Mouse (Mus musculus): ENCODE data around the gene Plac9a. TPM values are rescaled to one million over a fixed set of nuclear protein-coding genes. Genes with fewer than 3 reads are reported as not detected.
"Not testable (repeated sequence)": the region's sequence is repeated elsewhere in the genome, so short reads cannot be mapped to it uniquely, and the experiment has no call there.

Gene Plac9a
- polyA plus RNA-seq, 1 experiment, result 1.6 TPM

- 97% methylated on average over 2 of the region's 2 CpGs for WGBS
- no peak for DNase-seq (ENCODE audit: low read depth in 1 of 2, low spot score in 2 of 2)
- Histone ChIP-seq H3K4me1 (ENCODE audit: control insufficient read depth, insufficient read depth, insufficient read length) (peaks cover 13% of the 10 kb centered on the region; the same call in 1 of the 2 replicates), H3K4me3 (ENCODE audit: extremely low read depth, insufficient read depth, insufficient read length) (no peak overlapping the region), H3K27ac (ENCODE audit: insufficient read depth, low read length) (no peak overlapping the region), H3K36me3 (ENCODE audit: control insufficient read depth, insufficient read depth, low read length) (peaks cover 2% of the 10 kb centered on the region; the same call in 1 of the 2 replicates), H3K27me3 (ENCODE audit: control insufficient read depth, insufficient read depth, low read length) (no peaks in the 10 kb centered on the region)
- no peak for TF ChIP-seq POLR2A (IDR thresholded peaks at IDR 0.05; ENCODE audit: low read depth, low read length)
- TF ChIP-seq CTCF (IDR thresholded peaks at IDR 0.05; ENCODE audit: extremely low read depth, insufficient read depth, insufficient read length, insufficient replicate concordance), result no peak
Observed at GRCm38 (mm10) chr14:25850433-25850832, 52.5 kb downstream of the Plac9a start.

- H3K36me3 ChIP-seq (ENCODE audit: control insufficient read depth, insufficient read depth, low read length); H3K27ac ChIP-seq (ENCODE audit: insufficient read depth, low read length); H3K4me1 ChIP-seq (ENCODE audit: control insufficient read depth, insufficient read depth, insufficient read length); H3K4me3 ChIP-seq (ENCODE audit: extremely low read depth, insufficient read depth, insufficient read length); H3K27me3 ChIP-seq (ENCODE audit: control insufficient read depth, insufficient read depth, low read length); DNase-seq (ENCODE audit: low read depth in 1 of 2, low spot score in 2 of 2): not testable (repeated sequence)
- 92% methylated on average over 3 of the region's 4 CpGs for WGBS
Observed at GRCm38 (mm10) chr14:25848708-25849107, 54.2 kb downstream of the Plac9a start.

GRCm38 (mm10) chr14:25848237-25848636 is 54.7 kb downstream of the Plac9a start:
- peaks cover 2% of the 10 kb centered on the region; the same call in 1 of the 2 replicates for H3K36me3 ChIP-seq (ENCODE audit: control insufficient read depth, insufficient read depth, low read length)
- H3K27ac ChIP-seq (ENCODE audit: insufficient read depth, low read length), result no peak overlapping the region
- no peak overlapping the region for H3K4me3 ChIP-seq (ENCODE audit: extremely low read depth, insufficient read depth, insufficient read length)
- WGBS, result 88% methylated on average over 6 of the region's 6 CpGs
- H3K4me1 ChIP-seq (ENCODE audit: control insufficient read depth, insufficient read depth, insufficient read length), result 0 out of 2 replicates have a peak, but pooled peaks cover under 1% of the 10 kb centered on the region
- no peak for DNase-seq (ENCODE audit: low read depth in 1 of 2, low spot score in 2 of 2)
- TF ChIP-seq CTCF (IDR thresholded peaks at IDR 0.05; ENCODE audit: extremely low read depth, insufficient read depth, insufficient read length, insufficient replicate concordance) (no peak), POLR2A (IDR thresholded peaks at IDR 0.05; ENCODE audit: low read depth, low read length) (no peak)
- no peaks in the 10 kb centered on the region for H3K27me3 ChIP-seq (ENCODE audit: control insufficient read depth, insufficient read depth, low read length)

- TF ChIP-seq CTCF (IDR thresholded peaks at IDR 0.05; ENCODE audit: extremely low read depth, insufficient read depth, insufficient read length, insufficient replicate concordance) (no peak), POLR2A (IDR thresholded peaks at IDR 0.05; ENCODE audit: low read depth, low read length) (no peak)
- no peak overlapping the region for H3K27ac ChIP-seq (ENCODE audit: insufficient read depth, low read length)
- no peaks in the 10 kb centered on the region for H3K27me3 ChIP-seq (ENCODE audit: control insufficient read depth, insufficient read depth, low read length)
- peaks cover 5% of the 10 kb centered on the region; the same call in 1 of the 2 replicates for H3K4me1 ChIP-seq (ENCODE audit: control insufficient read depth, insufficient read depth, insufficient read length)
- no peak overlapping the region for H3K4me3 ChIP-seq (ENCODE audit: extremely low read depth, insufficient read depth, insufficient read length)
- no peak for DNase-seq (ENCODE audit: low read depth in 1 of 2, low spot score in 2 of 2)
- WGBS, result 87% methylated on average over 9 of the region's 9 CpGs
- peaks cover 2% of the 10 kb centered on the region; the same call in 1 of the 2 replicates for H3K36me3 ChIP-seq (ENCODE audit: control insufficient read depth, insufficient read depth, low read length)
Observed at GRCm38 (mm10) chr14:25847660-25848059, 55.2 kb downstream of the Plac9a start.

GRCm38 (mm10) chr14:25846516-25846915 is 56.4 kb downstream of the Plac9a start:
- H3K27ac ChIP-seq (ENCODE audit: insufficient read depth, low read length), result no peak overlapping the region
- whole genome bisulfite sequencing, result 92% methylated on average over 8 of the region's 8 CpGs
- no peak for DNase-seq (ENCODE audit: low read depth in 1 of 2, low spot score in 2 of 2)
- H3K36me3 ChIP-seq (ENCODE audit: control insufficient read depth, insufficient read depth, low read length), result peaks cover 2% of the 10 kb centered on the region; the same call in 1 of the 2 replicates
- TF ChIP-seq CTCF (IDR thresholded peaks at IDR 0.05; ENCODE audit: extremely low read depth, insufficient read depth, insufficient read length, insufficient replicate concordance), result no peak
- no peak for TF ChIP-seq POLR2A (IDR thresholded peaks at IDR 0.05; ENCODE audit: low read depth, low read length)
- H3K4me3 ChIP-seq (ENCODE audit: extremely low read depth, insufficient read depth, insufficient read length), result no peak overlapping the region
- peaks cover 5% of the 10 kb centered on the region; the same call in 1 of the 2 replicates for H3K4me1 ChIP-seq (ENCODE audit: control insufficient read depth, insufficient read depth, insufficient read length)
- H3K27me3 ChIP-seq (ENCODE audit: control insufficient read depth, insufficient read depth, low read length), result no peaks in the 10 kb centered on the region

- Histone ChIP-seq H3K4me3 (ENCODE audit: extremely low read depth, insufficient read depth, insufficient read length) (no peak overlapping the region), H3K36me3 (ENCODE audit: control insufficient read depth, insufficient read depth, low read length) (peaks cover 2% of the 10 kb centered on the region; the same call in 1 of the 2 replicates), H3K27me3 (ENCODE audit: control insufficient read depth, insufficient read depth, low read length) (no peaks in the 10 kb centered on the region), H3K4me1 (ENCODE audit: control insufficient read depth, insufficient read depth, insufficient read length) (peaks cover 5% of the 10 kb centered on the region; the same call in 1 of the 2 replicates), H3K27ac (ENCODE audit: insufficient read depth, low read length) (no peak overlapping the region)
- 92% methylated on average over 6 of the region's 6 CpGs for WGBS
- TF ChIP-seq POLR2A (IDR thresholded peaks at IDR 0.05; ENCODE audit: low read depth, low read length) (no peak), CTCF (IDR thresholded peaks at IDR 0.05; ENCODE audit: extremely low read depth, insufficient read depth, insufficient read length, insufficient replicate concordance) (no peak)
- DNase-seq (ENCODE audit: low read depth in 1 of 2, low spot score in 2 of 2), result no peak
Observed at GRCm38 (mm10) chr14:25845832-25846383, 57.0 kb downstream of the Plac9a start.

GRCm38 (mm10) chr14:25844372-25844771 is 58.5 kb downstream of the Plac9a start:
- DNase-seq (ENCODE audit: low read depth in 1 of 2, low spot score in 2 of 2), result no peak
- WGBS, result 94% methylated on average over 4 of the region's 4 CpGs
- no peak overlapping the region for H3K27ac ChIP-seq (ENCODE audit: insufficient read depth, low read length)

More at GRCm38 (mm10) chr14:25844372-25844771, 58.5 kb downstream of the Plac9a start:
- Histone ChIP-seq H3K4me1 (ENCODE audit: control insufficient read depth, insufficient read depth, insufficient read length) (peaks cover 5% of the 10 kb centered on the region; the same call in 1 of the 2 replicates), H3K36me3 (ENCODE audit: control insufficient read depth, insufficient read depth, low read length) (peaks cover 2% of the 10 kb centered on the region; the same call in 1 of the 2 replicates), H3K27me3 (ENCODE audit: control insufficient read depth, insufficient read depth, low read length) (no peaks in the 10 kb centered on the region), H3K4me3 (ENCODE audit: extremely low read depth, insufficient read depth, insufficient read length) (no peak overlapping the region)
- no peak for TF ChIP-seq POLR2A (IDR thresholded peaks at IDR 0.05; ENCODE audit: low read depth, low read length)
- TF ChIP-seq CTCF (IDR thresholded peaks at IDR 0.05; ENCODE audit: extremely low read depth, insufficient read depth, insufficient read length, insufficient replicate concordance), result no peak

All from spleen, adult 2 months (tissue).